Mouse (Mus musculus): Measurements from ENCODE around the gene 5330417C22Rik. TPM values are rescaled to one million over a fixed set of nuclear protein-coding genes. Genes with fewer than 3 reads are reported as not detected.
"Not testable (repeated sequence)": the region's sequence is repeated elsewhere in the genome, so short reads cannot be mapped to it uniquely, and the experiment has no call there.

5330417C22Rik gene
- total RNA-seq, 2 experiments from 2014 or later = 25.3 to 32.2 TPM

- DNase-seq (ENCODE audit: low spot score in 2 of 2) = no peak
These were observed 3.0 kb downstream of the 5330417C22Rik start for GRCm38 (mm10) chr3:108533114-108533885.

- no peak for DNase-seq (ENCODE audit: low spot score in 2 of 2)
These were observed 7.8 kb downstream of the 5330417C22Rik start for GRCm38 (mm10) chr3:108528489-108528888.

GRCm38 (mm10) chr3:108523415-108523814 is 12.9 kb downstream of the 5330417C22Rik start:
- DNase-seq (ENCODE audit: low spot score in 2 of 2) = no peak

GRCm38 (mm10) chr3:108518276-108518675 is 18.1 kb downstream of the 5330417C22Rik start:
- DNase-seq (ENCODE audit: low spot score in 2 of 2) = no peak

- no peak for DNase-seq (ENCODE audit: low spot score in 2 of 2)
These were observed 22.9 kb downstream of the 5330417C22Rik start for GRCm38 (mm10) chr3:108513465-108513864.

- DNase-seq (ENCODE audit: low spot score in 2 of 2) = peak; percentile 50 to 78
These were observed 25.4 kb downstream of the 5330417C22Rik start for GRCm38 (mm10) chr3:108510716-108511483.

- no peak for DNase-seq (ENCODE audit: low spot score in 2 of 2)
These were observed 26.2 kb downstream of the 5330417C22Rik start for GRCm38 (mm10) chr3:108510156-108510555.

- no peak for DNase-seq (ENCODE audit: low spot score in 2 of 2)
These were observed 27.4 kb downstream of the 5330417C22Rik start for GRCm38 (mm10) chr3:108508745-108509474.

- DNase-seq (ENCODE audit: low spot score in 2 of 2) = no peak
These were observed 32.4 kb downstream of the 5330417C22Rik start for GRCm38 (mm10) chr3:108503908-108504307.

GRCm38 (mm10) chr3:108501411-108501810 is 34.9 kb downstream of the 5330417C22Rik start:
- DNase-seq (ENCODE audit: low spot score in 2 of 2) = not testable (repeated sequence)

GRCm38 (mm10) chr3:108499826-108500225 is 36.5 kb downstream of the 5330417C22Rik start:
- no peak for DNase-seq (ENCODE audit: low spot score in 2 of 2)

GRCm38 (mm10) chr3:108497602-108498001 is 38.7 kb downstream of the 5330417C22Rik start:
- no peak for DNase-seq (ENCODE audit: low spot score in 2 of 2)

- no peak for DNase-seq (ENCODE audit: low spot score in 2 of 2)
These were observed 40.9 kb downstream of the 5330417C22Rik start for GRCm38 (mm10) chr3:108495486-108495885.

GRCm38 (mm10) chr3:108494861-108495474 is 41.4 kb downstream of the 5330417C22Rik start:
- DNase-seq (ENCODE audit: low spot score in 2 of 2) = no peak

GRCm38 (mm10) chr3:108489968-108490367 is 46.4 kb downstream of the 5330417C22Rik start:
- DNase-seq (ENCODE audit: low spot score in 2 of 2) = no peak

GRCm38 (mm10) chr3:108484749-108485148 is 51.6 kb downstream of the 5330417C22Rik start:
- no peak for DNase-seq (ENCODE audit: low spot score in 2 of 2)

- no peak for DNase-seq (ENCODE audit: low spot score in 2 of 2)
These were observed 57.5 kb downstream of the 5330417C22Rik start for GRCm38 (mm10) chr3:108478800-108479199.

- no peak for DNase-seq (ENCODE audit: low spot score in 2 of 2)
These were observed 59.3 kb downstream of the 5330417C22Rik start for GRCm38 (mm10) chr3:108476761-108477619.

GRCm38 (mm10) chr3:108475496-108475895 is 60.8 kb downstream of the 5330417C22Rik start:
- DNase-seq (ENCODE audit: low spot score in 2 of 2) = no peak

- no peak for DNase-seq (ENCODE audit: low spot score in 2 of 2)
These were observed 61.4 kb downstream of the 5330417C22Rik start for GRCm38 (mm10) chr3:108474969-108475368.
